9 mouse cellular contexts compared by ENCODE assay signal in the genomic region with DNA sequence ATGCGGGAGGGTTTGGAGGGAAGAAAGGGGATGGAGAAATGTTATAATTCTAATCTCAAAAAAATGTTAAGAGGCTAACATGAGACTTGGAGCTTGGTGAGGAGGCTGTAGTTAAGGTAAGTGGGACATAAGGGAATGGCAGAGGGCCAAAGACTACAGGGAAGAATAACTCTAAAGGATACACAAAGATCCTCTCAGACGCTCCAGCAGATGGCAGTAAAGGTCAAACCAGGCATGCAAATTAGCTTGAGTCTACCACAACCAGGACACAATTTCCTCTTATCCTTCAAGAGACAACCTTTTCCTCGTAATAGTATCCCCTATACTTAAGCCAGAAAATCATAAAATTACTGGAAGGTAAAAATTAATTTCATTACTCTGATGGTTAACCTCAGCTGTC.
DNase-seq lines count a peak whose midpoint lies in the region; ATAC-seq and TF ChIP-seq lines count a peak whose summit lies in the region.
"Had no signal": no experiment of that assay in that cellular context is flagged by ENCODE, and none has a peak within 500 bp of the region (broad histone marks: within the 10 kb centered on the region; RNA-seq: fewer than 3 reads in every experiment).

No protein-coding gene starts in this region.

- no peaks in the 10 kb centered on the region for H3K27me3 ChIP-seq in liver, embryonic 11.5 days (replicated peaks; ENCODE audit: control insufficient read depth, insufficient read depth, low read length)
- peaks cover 3% of the 10 kb centered on the region for H3K27me3 ChIP-seq in Patski
- H3K27me3 ChIP-seq in hindbrain, postnatal 0 days (ENCODE audit: insufficient read depth, low read length), result no peaks in the 10 kb centered on the region
- H3K27me3 ChIP-seq in lung, embryonic 16.5 days (ENCODE audit: control insufficient read depth, insufficient read depth, low read depth, low read length), result no peaks in the 10 kb centered on the region
- H3K27me3 ChIP-seq: embryonic facial prominence, embryonic 15.5 days; limb, embryonic 13.5 days had no signal

- H3K4me2 ChIP-seq in liver, embryonic 11.5 days, result no peak overlapping the region
- H3K4me2 ChIP-seq in hindbrain, postnatal 0 days (ENCODE audit: low read depth, low read length), result no peak overlapping the region
- no peak overlapping the region for H3K4me2 ChIP-seq in lung, embryonic 16.5 days (ENCODE audit: low read depth, low read length)
- H3K4me2 ChIP-seq: embryonic facial prominence, embryonic 15.5 days; limb, embryonic 13.5 days had no signal

- POLR2A ChIA-PET in Patski (lab: Charles Lee), result interaction anchor here (0.6 to 0.7 kb wide), 2 partner anchors 118 to 181 kb away, joined by 4 to 5 read pairs; no protein-coding TSS in a partner anchor

- in situ Hi-C loops in Patski (cut with MboI; ENCODE audit: low pct_unique_long_range_greater_than_20kb), result loop anchor here (5.0 kb wide), 1 partner anchor 188 kb away; no protein-coding TSS in a partner anchor

- TF ChIP-seq CTCF in Patski (IDR thresholded peaks at IDR 0.05), result peak; percentile 68
- TF ChIP-seq CTCF in hindbrain, postnatal 0 days (IDR thresholded peaks at IDR 0.05; ENCODE audit: low read depth), result peak; percentile 48

- peak; percentile 16 for DNase-seq in liver
- no peak for DNase-seq in liver, embryonic 11.5 days (ENCODE audit: low spot score)
- no peak for DNase-seq in Patski (ENCODE audit: low read depth, low spot score)
- peak; percentile 57 to 60 for DNase-seq in cerebellum, adult 18-20 months
- peak; percentile 40 for DNase-seq in hindbrain, postnatal 0 days (ENCODE audit: low spot score)
- no peak for DNase-seq in spleen, adult 12 weeks (ENCODE audit: low spot score)

- no peak overlapping the region for H3K27ac ChIP-seq in liver, embryonic 11.5 days (ENCODE audit: low read depth, low read length)
- H3K27ac ChIP-seq in hindbrain, postnatal 0 days, result no peak overlapping the region
- H3K27ac ChIP-seq in lung, embryonic 16.5 days (ENCODE audit: low read length), result no peak overlapping the region
- H3K27ac ChIP-seq: embryonic facial prominence, embryonic 15.5 days; limb, embryonic 13.5 days had no signal

- no peak overlapping the region for H3K9ac ChIP-seq in liver, embryonic 11.5 days (ENCODE audit: low read depth, low read length)
- no peak overlapping the region for H3K9ac ChIP-seq in hindbrain, postnatal 0 days (replicated peaks; ENCODE audit: low read length)
- H3K9ac ChIP-seq in lung, embryonic 16.5 days (ENCODE audit: low read length), result no peak overlapping the region
- H3K9ac ChIP-seq: embryonic facial prominence, embryonic 15.5 days; limb, embryonic 13.5 days had no signal

- no peaks in the 10 kb centered on the region for H3K36me3 ChIP-seq in liver, embryonic 11.5 days (ENCODE audit: control insufficient read depth, insufficient read depth, low read length)
- H3K36me3 ChIP-seq in hindbrain, postnatal 0 days (ENCODE audit: insufficient read depth, low read length), result no peaks in the 10 kb centered on the region
- no peaks in the 10 kb centered on the region for H3K36me3 ChIP-seq in lung, embryonic 16.5 days (ENCODE audit: control insufficient read depth, insufficient read depth, low read length)
- H3K36me3 ChIP-seq: embryonic facial prominence, embryonic 15.5 days; limb, embryonic 13.5 days had no signal

- H3K4me1 ChIP-seq in liver, embryonic 11.5 days (replicated peaks; ENCODE audit: control insufficient read depth, insufficient read depth, low read length), result no peaks in the 10 kb centered on the region
- H3K4me1 ChIP-seq in hindbrain, postnatal 0 days (ENCODE audit: insufficient read depth, low read length), result no peaks in the 10 kb centered on the region
- H3K4me1 ChIP-seq in lung, embryonic 16.5 days (replicated peaks; ENCODE audit: control insufficient read depth, insufficient read depth, low read length), result no peaks in the 10 kb centered on the region
- H3K4me1 ChIP-seq: embryonic facial prominence, embryonic 15.5 days; limb, embryonic 13.5 days had no signal

- 60% methylated on average over 3 of the region's 3 CpGs for WGBS in liver, embryonic 11.5 days
- 66% methylated on average over 3 of the region's 3 CpGs for WGBS in hindbrain, postnatal 0 days
- WGBS in lung, embryonic 16.5 days, result 48% methylated on average over 3 of the region's 3 CpGs

- H3K4me3 ChIP-seq in liver, embryonic 11.5 days (ENCODE audit: low read depth, low read length), result no peak overlapping the region
- no peak overlapping the region for H3K4me3 ChIP-seq in hindbrain, postnatal 0 days (ENCODE audit: low read length)
- H3K4me3 ChIP-seq in lung, embryonic 16.5 days (ENCODE audit: low read length), result no peak overlapping the region
- H3K4me3 ChIP-seq: embryonic facial prominence, embryonic 15.5 days; limb, embryonic 13.5 days had no signal

- CTCF ChIA-PET in Patski (lab: Charles Lee), result interaction anchor here (0.7 to 2.8 kb wide), 6 partner anchors 9 to 407 kb away, joined by 3 to 12 read pairs (median 3); no protein-coding TSS in a partner anchor

- no peaks in the 10 kb centered on the region for H3K9me3 ChIP-seq in liver, embryonic 11.5 days (ENCODE audit: control insufficient read depth, low read length)
- H3K9me3 ChIP-seq in hindbrain, postnatal 0 days (ENCODE audit: low read length), result no peaks in the 10 kb centered on the region
- no peaks in the 10 kb centered on the region for H3K9me3 ChIP-seq in lung, embryonic 16.5 days (ENCODE audit: control insufficient read depth, low read length)
- H3K9me3 ChIP-seq: embryonic facial prominence, embryonic 15.5 days; limb, embryonic 13.5 days had no signal

- ATAC-seq in liver, embryonic 11.5 days (replicated peaks; ENCODE audit: low FRiP score), result no peak
- ATAC-seq in Patski, result no peak
- no peak for ATAC-seq in hindbrain, postnatal 0 days
- ATAC-seq in lung, embryonic 16.5 days (ENCODE audit: low read depth), result peak; percentile 45; the same call in 1 of the 2 replicates

Comparison
In these comparisons a context has a peak if more than half of its experiments do, and no peak if none do; other contexts are left out.
1. DNase-seq: peak in liver (single experiment), cerebellum, adult 18-20 months (2 of 2) and hindbrain, postnatal 0 days (single experiment); none in liver, embryonic 11.5 days (single experiment), Patski (single experiment) and spleen, adult 12 weeks (single experiment).